In the genomic region with DNA sequence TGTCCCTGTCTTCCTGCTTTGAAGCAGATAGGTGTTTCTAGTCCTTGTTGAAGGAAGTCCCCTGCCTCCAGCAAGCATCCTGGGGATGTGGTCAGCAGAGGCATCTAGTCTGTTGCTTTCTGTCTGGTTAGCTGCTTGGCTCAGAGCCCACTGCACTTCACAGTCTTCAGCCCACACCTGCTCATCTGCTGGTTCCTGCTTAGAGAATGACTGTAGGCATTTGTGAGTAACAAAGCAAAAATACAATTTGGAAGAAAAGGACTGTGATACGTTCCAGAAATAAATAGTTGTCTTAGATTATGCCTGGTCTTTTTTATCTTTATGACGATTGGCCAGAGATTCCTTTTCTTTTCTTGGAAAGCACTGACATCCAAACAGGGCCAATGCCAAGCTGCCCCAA, we compare ENCODE assay signal across 30 mouse cellular contexts.
DNase-seq lines count a peak whose midpoint lies in the region; ATAC-seq and TF ChIP-seq lines count a peak whose summit lies in the region.
"Had no signal": no experiment of that assay in that cellular context is flagged by ENCODE, and none has a peak within 500 bp of the region (broad histone marks: within the 10 kb centered on the region; RNA-seq: fewer than 3 reads in every experiment).

No protein-coding gene starts in this region.

- H3K27ac ChIP-seq in heart, embryonic 12.5 days (ENCODE audit: poor library complexity, severe bottlenecking): no peak overlapping the region
- no peak overlapping the region for H3K27ac ChIP-seq in midbrain, postnatal 0 days (ENCODE audit: low read depth, low read length)
- H3K27ac ChIP-seq in midbrain, embryonic 10.5 days (replicated peaks): no peak overlapping the region
- H3K27ac ChIP-seq: embryonic facial prominence, embryonic 13.5 days; forebrain, embryonic 12.5 days; heart, embryonic 15.5 days; hindbrain, embryonic 14.5 days; kidney, postnatal 0 days; limb, embryonic 13.5 days; liver, embryonic 13.5 days; lung, embryonic 15.5 days; neural tube, embryonic 13.5 days had no signal

- no peaks in the 10 kb centered on the region for H3K4me1 ChIP-seq in heart, embryonic 12.5 days (replicated peaks)
- no peaks in the 10 kb centered on the region for H3K4me1 ChIP-seq in midbrain, postnatal 0 days (ENCODE audit: insufficient read depth, low read length)
- H3K4me1 ChIP-seq in midbrain, embryonic 10.5 days: no peaks in the 10 kb centered on the region
- H3K4me1 ChIP-seq: embryonic facial prominence, embryonic 13.5 days; heart, embryonic 15.5 days; limb, embryonic 13.5 days; liver, embryonic 13.5 days; lung, embryonic 15.5 days; megakaryocyte, embryonic 14.5 days; neural tube, embryonic 13.5 days had no signal

- H3K36me3 ChIP-seq in heart, embryonic 12.5 days: no peaks in the 10 kb centered on the region
- H3K36me3 ChIP-seq in midbrain, postnatal 0 days (ENCODE audit: insufficient read depth, low read length): no peaks in the 10 kb centered on the region
- H3K36me3 ChIP-seq in midbrain, embryonic 10.5 days: no peaks in the 10 kb centered on the region
- H3K36me3 ChIP-seq: embryonic facial prominence, embryonic 13.5 days; forebrain, embryonic 12.5 days; heart, embryonic 15.5 days; limb, embryonic 13.5 days; liver, embryonic 13.5 days; lung, embryonic 15.5 days; neural tube, embryonic 13.5 days had no signal

- H3K9me3 ChIP-seq in heart, embryonic 12.5 days (replicated peaks): no peaks in the 10 kb centered on the region
- H3K9me3 ChIP-seq in midbrain, postnatal 0 days (ENCODE audit: low read length): no peaks in the 10 kb centered on the region
- no peaks in the 10 kb centered on the region for H3K9me3 ChIP-seq in midbrain, embryonic 10.5 days (replicated peaks)
- H3K9me3 ChIP-seq: embryonic facial prominence, embryonic 13.5 days; forebrain, embryonic 12.5 days; heart, embryonic 15.5 days; limb, embryonic 13.5 days; liver, embryonic 13.5 days; lung, embryonic 15.5 days; neural tube, embryonic 13.5 days had no signal

- no peak overlapping the region for H3K4me2 ChIP-seq in heart, embryonic 12.5 days
- H3K4me2 ChIP-seq in midbrain, postnatal 0 days (ENCODE audit: low read depth, low read length, poor library complexity, severe bottlenecking): no peak overlapping the region
- H3K4me2 ChIP-seq: embryonic facial prominence, embryonic 13.5 days; forebrain, embryonic 12.5 days; heart, embryonic 15.5 days; hindbrain, embryonic 14.5 days; limb, embryonic 13.5 days; liver, embryonic 13.5 days; lung, embryonic 15.5 days; neural tube, embryonic 13.5 days had no signal

- WGBS in heart, embryonic 12.5 days: 66% methylated on average over 2 of the region's 2 CpGs
- 74% methylated on average over 2 of the region's 2 CpGs for WGBS in midbrain, postnatal 0 days
- 92% methylated on average over 2 of the region's 2 CpGs for WGBS in midbrain, embryonic 10.5 days

- DNase-seq in heart, adult 11 months: peak; percentile 57
- DNase-seq in midbrain, postnatal 0 days (ENCODE audit: low spot score): peak; percentile 38
- no peak for DNase-seq in midbrain, embryonic 10.5 days (ENCODE audit: low spot score)
- peak; percentile 17 for DNase-seq in right cerebral cortex, postnatal 14 days
- DNase-seq in adrenal gland, adult 2 months: no peak
- no peak for DNase-seq in gastrocnemius, postnatal 4 days (ENCODE audit: low spot score in 2 of 2)
- DNase-seq: adrenal gland, postnatal 10 days; cerebellum, adult 11 months; cerebellum, adult 9-11 months; embryo, embryonic 11 days; gastrocnemius, postnatal 25 days; heart, postnatal 36 days; kidney, adult 2 months; layer of hippocampus, adult 9-11 months; liver, embryonic 13.5 days; lung, postnatal 36 days; midbrain, embryonic 14.5 days; thymus, postnatal 25 days had no signal

- TF ChIP-seq CTCF in midbrain, postnatal 0 days (IDR thresholded peaks at IDR 0.05): no peak

- H3K9ac ChIP-seq in heart, embryonic 12.5 days: no peak overlapping the region
- no peak overlapping the region for H3K9ac ChIP-seq in midbrain, postnatal 0 days (replicated peaks; ENCODE audit: low read length, poor library complexity, severe bottlenecking)
- H3K9ac ChIP-seq: embryonic facial prominence, embryonic 13.5 days; forebrain, embryonic 12.5 days; heart, embryonic 15.5 days; hindbrain, embryonic 14.5 days; limb, embryonic 13.5 days; liver, embryonic 13.5 days; lung, embryonic 15.5 days; neural tube, embryonic 13.5 days had no signal

- no peaks in the 10 kb centered on the region for H3K27me3 ChIP-seq in heart, embryonic 12.5 days (replicated peaks)
- no peaks in the 10 kb centered on the region for H3K27me3 ChIP-seq in midbrain, postnatal 0 days (ENCODE audit: insufficient read depth, low read length)
- H3K27me3 ChIP-seq in midbrain, embryonic 10.5 days (ENCODE audit: low read depth, poor library complexity, severe bottlenecking): no peaks in the 10 kb centered on the region
- H3K27me3 ChIP-seq: embryonic facial prominence, embryonic 13.5 days; forebrain, embryonic 12.5 days; heart, embryonic 15.5 days; limb, embryonic 13.5 days; liver, embryonic 13.5 days; lung, embryonic 15.5 days; megakaryocyte, embryonic 14.5 days; neural tube, embryonic 13.5 days had no signal

- H3K4me3 ChIP-seq in heart, embryonic 12.5 days: no peak overlapping the region
- H3K4me3 ChIP-seq in midbrain, postnatal 0 days (ENCODE audit: low read depth, low read length): no peak overlapping the region
- H3K4me3 ChIP-seq in midbrain, embryonic 10.5 days: no peak overlapping the region
- H3K4me3 ChIP-seq: embryonic facial prominence, embryonic 13.5 days; erythroblast, embryonic 14.5 days; forebrain, embryonic 12.5 days; heart, embryonic 15.5 days; limb, embryonic 13.5 days; liver, embryonic 13.5 days; lung, embryonic 15.5 days; megakaryocyte, embryonic 14.5 days; neural tube, embryonic 13.5 days had no signal

- ATAC-seq in heart, embryonic 12.5 days (ENCODE audit: insufficient number of reproducible peaks, low FRiP score): no peak
- no peak for ATAC-seq in midbrain, postnatal 0 days (ENCODE audit: low FRiP score)
- ATAC-seq: activated CD4-positive, CD25-positive, alpha-beta regulatory T cell, adult 4 months had no signal

Comparison
In these comparisons a context has a peak if more than half of its experiments do, and no peak if none do; other contexts are left out.
1. DNase-seq: peak in heart, adult 11 months (single experiment), midbrain, postnatal 0 days (single experiment) and right cerebral cortex, postnatal 14 days (single experiment); none in midbrain, embryonic 10.5 days (single experiment), adrenal gland, adult 2 months (single experiment) and gastrocnemius, postnatal 4 days (0 of 2).